Mouse (Mus musculus): ENCODE measurements at regions not wholly inside any gene's neighbourhood (a gene's known extent, or its start where the extent isn't known, plus 50 kb on each side); places are given as distances from the start of the nearest gene placed in this dataset.
"Not testable (repeated sequence)": the region's sequence is repeated elsewhere in the genome, so short reads cannot be mapped to it uniquely, and the experiment has no call there.

- no peak for DNase-seq (ENCODE audit: low spot score)
Observed at GRCm38 (mm10) chr9:83728428-83728827, 77.6 kb downstream of the Elovl4 start.

- DNase-seq (ENCODE audit: low spot score): peak; percentile 91
Observed at GRCm38 (mm10) chr9:83727462-83728189, 78.5 kb downstream of the Elovl4 start.

- DNase-seq (ENCODE audit: low spot score): peak; percentile 15
Observed at GRCm38 (mm10) chr9:83726979-83727378, 79.1 kb downstream of the Elovl4 start.

- DNase-seq (ENCODE audit: low spot score): peak; percentile 52
Observed at GRCm38 (mm10) chr9:83726105-83726504, 80.0 kb downstream of the Elovl4 start.

GRCm38 (mm10) chr9:83725545-83725944, 80.5 kb downstream of the Elovl4 start:
- no peak for DNase-seq (ENCODE audit: low spot score)

- no peak for DNase-seq (ENCODE audit: low spot score)
Observed at GRCm38 (mm10) chr9:83720982-83721381, 85.1 kb downstream of the Elovl4 start.

- DNase-seq (ENCODE audit: low spot score): no peak
Observed at GRCm38 (mm10) chr9:83719811-83720210, 86.3 kb downstream of the Elovl4 start.

GRCm38 (mm10) chr9:83718084-83718483, 88.0 kb downstream of the Elovl4 start:
- not testable (repeated sequence) for DNase-seq (ENCODE audit: low spot score)

GRCm38 (mm10) chr9:83716101-83716763, 89.8 kb downstream of the Elovl4 start:
- peak; percentile 7 for DNase-seq (ENCODE audit: low spot score)

GRCm38 (mm10) chr9:83707361-83707760, 98.7 kb downstream of the Elovl4 start:
- DNase-seq (ENCODE audit: low spot score): no peak

GRCm38 (mm10) chr9:83706071-83706470, 100.0 kb downstream of the Elovl4 start:
- no peak for DNase-seq (ENCODE audit: low spot score)

- no peak for DNase-seq (ENCODE audit: low spot score)
Observed at GRCm38 (mm10) chr9:83704186-83704585, 101.9 kb downstream of the Elovl4 start.

GRCm38 (mm10) chr9:83700916-83701315, 105.2 kb downstream of the Elovl4 start:
- DNase-seq (ENCODE audit: low spot score): no peak

- no peak for DNase-seq (ENCODE audit: low spot score)
Observed at GRCm38 (mm10) chr9:83700056-83700455, 106.0 kb downstream of the Elovl4 start.

GRCm38 (mm10) chr9:83691332-83692198, 114.5 kb downstream of the Elovl4 start:
- peak; percentile 92 for DNase-seq (ENCODE audit: low spot score)

Data from embryo, embryonic 10.5 days (tissue).